Mouse (Mus musculus): Measurements from ENCODE around the gene Eri3. TPM values are rescaled to one million over a fixed set of nuclear protein-coding genes. Genes with fewer than 3 reads are reported as not detected.

The Eri3 gene
- total RNA-seq, 2 experiments from 2014 or later, result 211 to 231 TPM

- no peak for DNase-seq (ENCODE audit: low spot score in 2 of 2)
Measured at GRCm38 (mm10) chr4:117570964-117571363, 20.8 kb downstream of the Eri3 start.

DNA sequence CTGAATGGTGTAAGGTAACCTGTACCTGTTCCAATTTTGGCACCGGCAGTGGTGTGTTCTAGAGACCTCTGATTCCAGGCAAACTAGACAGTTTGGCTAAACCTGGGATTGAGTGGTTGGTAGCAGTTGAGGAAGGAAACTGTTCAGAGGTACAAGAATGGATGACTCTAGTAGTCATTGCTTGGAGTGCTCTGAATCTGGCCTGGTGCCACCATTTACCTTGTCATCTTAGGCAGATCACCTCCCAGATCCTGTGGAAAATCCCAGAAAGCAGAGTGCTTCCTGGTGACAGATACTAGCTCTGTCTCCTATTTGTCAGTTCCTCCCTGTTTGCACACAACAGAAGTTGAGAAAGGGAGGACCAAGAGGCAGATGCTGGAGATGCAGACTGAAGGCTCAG lies 27.4 kb downstream of the Eri3 start:
- DNase-seq (ENCODE audit: low spot score in 2 of 2), result no peak

DNA sequence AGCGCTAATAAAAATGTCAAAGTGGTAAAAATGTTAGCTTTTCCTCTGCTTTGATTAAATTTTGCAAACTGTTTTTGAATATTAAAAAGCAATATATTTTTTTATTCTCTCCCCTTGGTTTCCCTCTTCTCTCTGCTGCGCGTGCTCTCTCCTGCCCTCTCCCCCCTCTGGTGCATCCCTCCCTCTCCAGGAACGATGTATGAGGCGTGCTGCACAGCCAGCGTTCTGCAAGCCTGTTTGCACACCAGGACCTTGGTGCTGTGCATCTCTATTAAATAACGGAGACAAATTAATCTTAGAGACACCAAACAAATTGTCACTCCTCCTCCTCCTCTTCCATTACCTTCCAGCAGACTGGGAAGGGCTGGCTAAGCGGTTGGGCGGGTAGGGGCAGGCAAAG lies 31.5 kb downstream of the Eri3 start:
- DNase-seq (ENCODE audit: low spot score in 2 of 2), result no peak

GRCm38 (mm10) chr4:117585995-117586394 lies 35.8 kb downstream of the Eri3 start:
- no peak for DNase-seq (ENCODE audit: low spot score in 2 of 2)

- DNase-seq (ENCODE audit: low spot score in 2 of 2), result no peak
Measured at GRCm38 (mm10) chr4:117587447-117587846, 37.3 kb downstream of the Eri3 start.

- no peak for DNase-seq (ENCODE audit: low spot score in 2 of 2)
Measured at GRCm38 (mm10) chr4:117589081-117589660, 39.0 kb downstream of the Eri3 start.

- DNase-seq (ENCODE audit: low spot score in 2 of 2), result no peak
Measured at GRCm38 (mm10) chr4:117590781-117591180, 40.6 kb downstream of the Eri3 start.

DNA sequence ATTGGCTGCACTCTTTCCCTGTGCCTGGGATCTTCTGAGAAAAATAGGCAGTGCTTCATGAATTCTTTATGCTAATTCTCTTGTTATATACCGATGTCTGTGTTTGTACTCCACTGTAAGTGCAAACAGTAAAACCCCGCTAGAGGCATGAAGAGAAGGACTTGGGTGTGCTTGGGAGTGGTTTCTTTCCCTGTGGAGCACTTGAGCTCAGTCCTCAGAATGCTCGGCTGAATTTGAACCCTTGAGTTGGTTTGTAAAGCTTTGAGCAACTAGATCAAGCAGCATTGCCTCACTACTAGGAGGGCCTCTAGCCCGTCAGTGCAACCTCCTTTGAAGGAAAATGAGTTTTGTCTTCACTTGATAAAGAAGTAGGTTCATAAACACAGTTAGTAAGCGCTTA lies 42.0 kb downstream of the Eri3 start:
- DNase-seq (ENCODE audit: low spot score in 2 of 2), result no peak

GRCm38 (mm10) chr4:117595293-117595692 lies 45.1 kb downstream of the Eri3 start:
- DNase-seq (ENCODE audit: low spot score in 2 of 2), result no peak

DNA sequence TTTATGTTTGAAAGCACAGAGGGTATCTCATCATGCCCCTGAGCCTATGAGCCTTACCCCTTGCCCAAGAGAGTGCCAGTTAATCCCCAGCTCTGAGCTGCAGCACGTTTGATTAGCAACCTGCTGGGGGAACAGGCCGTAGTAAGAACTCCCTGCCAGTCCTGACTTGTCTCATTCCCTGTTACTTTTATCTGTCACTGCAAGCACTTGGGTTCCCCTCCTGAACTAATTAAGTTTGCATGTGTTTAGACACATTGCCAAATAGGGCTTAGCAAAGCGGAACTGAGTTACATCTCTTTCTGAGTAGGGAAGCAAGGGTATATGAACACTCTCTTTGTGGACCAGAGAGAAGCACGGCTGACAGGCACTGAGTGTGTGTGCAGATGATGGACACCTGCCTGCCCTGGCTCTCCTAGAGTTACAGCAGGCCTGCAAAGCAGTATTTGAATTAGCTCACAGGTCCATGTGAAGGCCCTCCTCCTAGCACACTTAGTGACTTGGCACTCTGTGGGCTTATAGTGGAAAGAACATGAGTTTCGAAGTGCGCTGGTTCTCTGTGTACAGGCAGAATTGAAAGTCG lies 49.9 kb downstream of the Eri3 start:
- no peak for DNase-seq (ENCODE audit: low spot score in 2 of 2)

GRCm38 (mm10) chr4:117601338-117601776 lies 51.2 kb downstream of the Eri3 start:
- no peak for DNase-seq (ENCODE audit: low spot score in 2 of 2)

DNA sequence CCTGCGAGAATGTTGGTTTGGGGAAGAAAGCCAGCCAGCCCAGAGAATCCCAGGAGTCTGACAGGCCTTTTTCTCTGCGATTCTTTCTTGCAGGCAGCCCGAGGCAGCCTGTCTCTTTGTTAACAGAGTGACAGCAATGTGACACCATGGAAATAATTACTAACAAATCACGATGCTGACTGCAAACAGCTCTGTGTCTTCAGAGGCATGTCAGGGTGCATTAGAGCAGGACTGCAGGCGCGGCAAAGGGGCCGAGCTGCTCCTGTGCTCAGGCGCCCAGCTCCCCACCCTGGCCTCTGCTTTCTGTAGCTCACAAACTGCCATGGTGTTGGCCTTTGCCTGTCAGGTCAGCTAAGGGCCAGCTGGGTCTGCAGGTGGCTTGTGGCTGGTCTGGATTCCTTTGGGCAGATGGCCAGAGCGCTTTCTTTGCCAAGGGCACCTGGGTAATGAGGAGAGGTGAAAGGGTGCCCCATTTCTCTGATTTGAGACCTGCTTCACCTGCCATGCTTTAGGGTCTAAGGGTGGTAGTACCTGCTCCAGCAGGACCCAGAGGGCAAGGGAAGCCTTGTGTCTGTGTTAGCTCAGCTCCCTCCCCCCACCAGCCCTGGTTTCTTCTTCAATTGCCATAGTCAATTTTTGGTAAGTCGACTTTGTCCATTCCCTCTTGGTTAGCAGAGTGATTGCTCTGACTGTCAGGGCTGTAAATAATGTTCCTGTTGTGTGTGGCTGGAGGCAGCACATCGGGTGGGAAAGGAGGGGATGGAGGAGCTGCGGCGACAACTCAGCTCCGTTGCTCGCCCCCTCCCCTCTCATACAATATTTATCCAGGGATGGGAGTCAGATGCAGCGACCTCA lies 55.2 kb downstream of the Eri3 start:
- DNase-seq (ENCODE audit: low spot score in 2 of 2), result no peak

DNA sequence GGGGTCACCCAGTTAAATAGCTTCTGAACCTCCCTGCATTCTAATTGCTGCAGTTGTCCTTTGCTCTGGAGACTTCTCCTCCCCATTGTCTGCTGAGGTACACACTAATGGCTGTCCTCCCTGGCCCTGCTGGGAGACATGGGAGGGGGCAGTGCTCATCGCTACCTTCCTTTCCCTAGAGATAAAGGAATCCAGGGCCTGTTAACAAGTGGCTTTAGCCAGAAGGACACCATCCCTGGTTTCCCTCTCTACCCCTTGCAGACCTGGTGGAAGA lies 55.7 kb downstream of the Eri3 start:
- DNase-seq (ENCODE audit: low spot score in 2 of 2), result no peak

GRCm38 (mm10) chr4:117606831-117607610 lies 56.9 kb downstream of the Eri3 start:
- DNase-seq (ENCODE audit: low spot score in 2 of 2), result no peak

DNA sequence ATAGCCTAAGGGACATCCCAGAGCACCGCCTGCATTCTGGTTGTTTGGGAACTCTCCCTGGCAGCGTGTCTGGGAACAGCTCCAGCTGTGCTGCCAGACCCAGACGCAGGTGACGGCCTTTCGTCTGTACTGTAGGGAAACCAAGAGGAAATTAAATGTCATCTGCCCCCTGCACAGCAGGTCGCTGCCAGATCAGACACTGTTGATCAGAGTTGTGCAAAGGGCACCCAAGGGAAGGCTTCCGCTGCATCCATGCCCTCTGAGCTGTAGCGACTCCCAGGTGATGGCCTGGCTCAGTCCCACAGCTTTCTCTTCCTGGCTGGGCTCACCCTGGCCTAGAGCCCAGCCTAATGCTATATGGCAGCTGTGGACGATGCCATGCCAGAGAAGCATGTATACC lies 58.1 kb downstream of the Eri3 start:
- DNase-seq (ENCODE audit: low spot score in 2 of 2), result no peak

DNA sequence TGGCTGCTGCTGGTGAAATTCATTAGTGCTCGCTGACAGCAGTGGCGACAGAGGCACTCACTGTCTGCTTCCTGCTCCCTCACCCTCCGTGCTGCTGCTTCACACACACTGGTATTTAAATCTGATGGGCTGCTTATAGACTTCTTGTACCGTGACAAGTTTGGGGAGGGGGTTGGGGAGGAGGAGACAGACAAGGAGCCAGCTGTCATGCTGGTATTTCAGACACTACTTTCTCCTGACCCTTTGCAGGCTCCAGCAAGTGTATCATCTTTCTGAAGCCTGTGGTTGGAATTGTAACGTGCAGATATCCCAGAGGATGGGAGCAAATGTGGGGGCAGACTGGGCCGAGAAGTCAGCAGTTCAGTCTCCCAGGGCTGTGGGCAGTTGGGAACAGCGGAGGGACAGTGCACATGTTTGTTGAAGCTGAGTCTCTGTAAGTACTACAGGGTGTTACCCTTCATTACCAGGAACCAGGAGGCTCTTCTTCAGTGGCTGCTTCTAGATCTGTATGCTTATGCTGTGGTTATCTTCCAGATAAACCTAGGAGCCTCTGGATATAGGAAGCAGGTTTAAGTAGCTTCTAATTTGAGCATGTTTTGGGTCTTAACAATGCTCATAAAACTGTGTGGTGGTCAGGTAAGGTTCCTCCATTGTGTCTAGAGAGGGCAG lies 59.3 kb downstream of the Eri3 start:
- no peak for DNase-seq (ENCODE audit: low spot score in 2 of 2)

GRCm38 (mm10) chr4:117611385-117611784 lies 61.2 kb downstream of the Eri3 start:
- no peak for DNase-seq (ENCODE audit: low spot score in 2 of 2)

DNA sequence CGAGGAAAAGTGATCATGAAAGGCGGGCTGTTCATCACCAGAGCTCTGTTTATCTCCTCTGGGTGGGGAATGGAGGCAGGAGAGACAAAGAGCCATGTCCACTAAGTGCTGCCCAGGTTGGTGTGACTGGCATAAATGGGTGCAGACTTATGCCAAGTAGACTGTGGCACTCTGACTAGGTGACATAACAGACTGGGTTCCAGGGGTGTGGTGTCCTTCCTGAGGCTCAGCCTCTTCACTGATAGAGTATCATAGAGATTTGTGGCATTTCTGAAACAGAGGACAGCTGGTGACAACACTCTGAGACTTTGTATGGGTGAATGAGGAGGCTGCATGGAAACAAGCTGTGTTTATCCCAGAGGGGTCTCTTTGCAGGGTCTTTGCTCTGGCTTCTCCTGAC lies 61.6 kb downstream of the Eri3 start:
- no peak for DNase-seq (ENCODE audit: low spot score in 2 of 2)

GRCm38 (mm10) chr4:117612713-117613112 lies 62.5 kb downstream of the Eri3 start:
- no peak for DNase-seq (ENCODE audit: low spot score in 2 of 2)

- no peak for DNase-seq (ENCODE audit: low spot score in 2 of 2)
Measured at GRCm38 (mm10) chr4:117613153-117613773, 63.1 kb downstream of the Eri3 start.

- no peak for DNase-seq (ENCODE audit: low spot score in 2 of 2)
Measured at GRCm38 (mm10) chr4:117616600-117616999, 66.4 kb downstream of the Eri3 start.

Data from left cerebral cortex, adult 18-20 months (tissue).